Mouse (Mus musculus) heart, adult 2 months (tissue): Measurements from ENCODE around the gene Ube2l6. TPM values are rescaled to one million over a fixed set of nuclear protein-coding genes. Genes with fewer than 3 reads are reported as not detected.

Experiments used
- DNase-seq, 2 experiments: peaks; one replicate each; pipeline ENCODE4 v3.0.0; 2021
- H3K27ac ChIP-seq: fragments of 200-600 bp; 2 replicates; pipeline ENCODE4 v1.8.1; 2022
- H3K27me3 ChIP-seq: fragments of 200-500 bp; 2 replicates; pipeline ENCODE4 v1.6.1; 2012; ENCODE audit warnings: mild to moderate bottlenecking, low read length, inconsistent platforms, mixed read lengths; ENCODE audit not compliant: control insufficient read depth, insufficient read depth
- H3K36me3 ChIP-seq: fragments of 200-500 bp; 2 replicates; pipeline ENCODE4 v1.6.1; 2012; ENCODE audit warnings: low read length, inconsistent platforms; ENCODE audit not compliant: control insufficient read depth, insufficient read depth
- H3K4me1 ChIP-seq: fragments of 200-500 bp; 2 replicates; pipeline ENCODE4 v1.6.1; 2011; ENCODE audit warnings: low read length; ENCODE audit not compliant: control insufficient read depth, insufficient read depth
- H3K4me3 ChIP-seq: fragments of 200-600 bp; 2 replicates; pipeline ENCODE4 v1.8.1; 2022
- H3K79me2 ChIP-seq: fragments of 200-500 bp; replicated peaks from 2 replicates; pipeline ENCODE4 v1.6.1; 2012; ENCODE audit warnings: mild to moderate bottlenecking, inconsistent platforms, low read length, moderate library complexity, mixed read lengths; ENCODE audit not compliant: control insufficient read depth, insufficient read depth
- H3K9ac ChIP-seq: fragments of 200-500 bp; 2 replicates; pipeline ENCODE4 v1.6.1; 2012; ENCODE audit warnings: low read depth, mild to moderate bottlenecking, control low read depth, inconsistent platforms, low read length, mixed read lengths
- CTCF ChIP-seq: fragments of 200-600 bp; IDR thresholded peaks from 2 replicates; pipeline ENCODE4 v1.8.1; 2022; ENCODE audit warnings: antibody characterized with exemption, mild to moderate bottlenecking, moderate library complexity
- EP300 ChIP-seq: fragments of 200-500 bp; IDR thresholded peaks from 2 replicates; pipeline ENCODE4 v1.6.1; 2011; ENCODE audit warnings: low read depth, low read length, control low read depth; ENCODE audit not compliant: insufficient read depth
- POLR2A ChIP-seq: fragments of 200-500 bp; IDR thresholded peaks from 2 replicates; pipeline ENCODE4 v1.6.1; 2011; ENCODE audit warnings: mild to moderate bottlenecking, low read depth, low read length, control low read depth; ENCODE audit not compliant: insufficient read depth
- WGBS: fragments of 180-500 bp; shearing (Covaris S2); methylation state at CpG from one replicate; pipeline ENCODE4 v1.1.7; 2018; 5-methylcytosine and 5-hydroxymethylcytosine counted together
- intact Hi-C: fragments of 180-260 bp; cut with DNase I; formaldehyde crosslinking; loops from one replicate; pipeline ENCODE4 v1.15.1; 2025
- polyA plus RNA-seq: library from polyadenylated mRNA; depleted of rRNA; stranded (reverse); fragments of >200 nt; gene quantifications from 2 replicates; pipeline ENCODE4 v1.2.3, GENCODE M21; 2012
- total RNA-seq, 2 experiments: library from RNA; stranded (reverse); gene quantifications; 2 replicates each; pipeline ENCODE4 v1.2.3; 2021

Gene Ube2l6
- total and polyA plus RNA-seq, 3 experiments = 26.5 to 131 (median 109) TPM

DNA sequence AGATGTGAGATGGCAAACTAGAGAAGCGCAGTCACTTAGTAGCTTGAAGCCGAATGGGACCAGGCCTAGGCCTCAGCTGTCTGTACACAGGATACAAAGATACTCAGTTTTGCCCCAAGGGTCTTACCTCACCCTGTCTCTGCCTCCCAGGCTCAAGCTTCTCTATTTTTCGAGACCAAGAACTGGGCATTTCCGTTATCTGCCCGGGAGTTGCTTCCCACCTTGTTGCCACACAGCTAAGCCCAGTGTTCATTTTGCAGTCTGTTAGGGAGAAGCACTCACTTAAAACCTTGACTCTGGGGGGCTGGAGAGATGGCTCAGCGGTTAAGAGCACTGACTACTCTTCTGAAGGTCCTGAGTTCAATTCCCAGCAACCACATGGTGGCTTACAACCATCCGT is 5.3 kb downstream of the Ube2l6 start:
- no peaks in the 10 kb centered on the region for H3K79me2 ChIP-seq
- DNase-seq = no peak
- 96% methylated on average over 7 of the region's 7 CpGs for WGBS
- no peak overlapping the region for H3K4me3 ChIP-seq
- H3K9ac ChIP-seq = no peak overlapping the region
- TF ChIP-seq CTCF (no peak), POLR2A (no peak), EP300 (no peak)
- no peaks in the 10 kb centered on the region for H3K36me3 ChIP-seq
- no peaks in the 10 kb centered on the region for H3K4me1 ChIP-seq
- H3K27ac ChIP-seq = no peak overlapping the region
- no peaks in the 10 kb centered on the region for H3K27me3 ChIP-seq
- intact Hi-C loops = no loop called here

DNA sequence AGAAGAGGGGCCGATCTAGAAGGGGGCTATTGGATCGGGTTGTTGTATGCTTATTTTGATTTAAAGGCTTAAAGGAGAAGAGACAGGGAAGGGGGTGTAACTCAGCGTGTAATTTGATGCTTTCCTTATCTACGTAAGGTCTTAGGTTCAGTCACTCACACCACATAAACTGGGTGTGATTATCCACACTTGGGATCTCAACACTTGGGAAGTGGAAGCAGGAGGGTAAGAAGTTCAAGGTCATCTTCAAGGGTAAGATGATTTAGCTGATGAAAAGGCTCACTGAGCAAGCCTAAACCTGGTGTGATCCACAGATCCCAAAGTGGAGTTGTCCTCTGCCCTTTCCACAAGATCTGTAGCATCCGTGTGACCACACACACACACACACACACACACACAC is 7.9 kb downstream of the Ube2l6 start:
- DNase-seq = no peak
- WGBS = 70% methylated on average over 5 of the region's 5 CpGs
- H3K36me3 ChIP-seq = no peaks in the 10 kb centered on the region
- intact Hi-C loops = no loop called here
- H3K27me3 ChIP-seq = no peaks in the 10 kb centered on the region
- no peak overlapping the region for H3K9ac ChIP-seq
- H3K27ac ChIP-seq = no peak overlapping the region
- no peaks in the 10 kb centered on the region for H3K79me2 ChIP-seq
- no peak overlapping the region for H3K4me3 ChIP-seq
- no peak for TF ChIP-seq EP300
- no peak for TF ChIP-seq POLR2A
- TF ChIP-seq CTCF = no peak
- peaks cover 5% of the 10 kb centered on the region for H3K4me1 ChIP-seq

DNA sequence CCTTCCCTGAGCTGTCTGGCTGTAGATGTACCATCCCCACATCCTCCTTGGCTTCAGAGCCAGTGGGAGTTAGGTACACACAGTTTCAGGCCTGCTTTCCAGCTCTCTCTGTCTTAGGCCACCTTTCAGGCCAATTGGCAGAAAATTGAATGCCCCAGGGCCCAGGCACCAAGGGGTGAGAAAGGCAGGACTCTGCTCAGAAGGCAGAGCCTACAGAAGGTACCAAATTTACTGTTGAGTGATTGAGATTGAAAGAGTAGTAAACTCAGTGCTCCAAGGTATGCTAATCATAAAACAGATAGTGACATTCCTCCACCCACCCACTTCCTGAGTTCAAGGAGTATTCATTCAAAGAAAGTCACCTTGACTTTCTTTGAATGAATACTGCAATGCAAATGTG is 10.7 kb downstream of the Ube2l6 start:
- Histone ChIP-seq H3K27ac (no peak overlapping the region), H3K36me3 (no peaks in the 10 kb centered on the region), H3K9ac (no peak overlapping the region), H3K79me2 (no peaks in the 10 kb centered on the region), H3K4me1 (peaks cover 5% of the 10 kb centered on the region), H3K4me3 (no peak overlapping the region), H3K27me3 (no peaks in the 10 kb centered on the region)
- TF ChIP-seq EP300 = no peak
- intact Hi-C loops = no loop called here
- DNase-seq = no peak

DNA sequence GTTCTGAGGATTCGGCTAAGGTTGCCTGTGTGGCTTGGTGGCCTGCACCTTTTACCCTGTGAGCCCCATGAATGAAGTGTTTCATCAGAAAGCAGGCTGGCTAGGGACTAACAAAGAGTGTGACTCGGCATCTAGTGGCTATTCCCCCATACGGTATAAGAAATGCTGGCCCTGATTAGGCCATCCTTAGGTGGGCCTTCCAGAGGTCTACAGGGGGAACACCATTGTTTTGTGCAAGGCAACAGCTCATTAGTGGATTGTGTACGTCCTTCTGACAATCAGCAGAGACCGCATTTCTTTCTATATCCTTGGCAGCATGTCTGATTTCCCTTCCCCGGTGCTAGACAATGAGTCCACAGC is 11.9 kb downstream of the Ube2l6 start:
- intact Hi-C loops = no loop called here

DNA sequence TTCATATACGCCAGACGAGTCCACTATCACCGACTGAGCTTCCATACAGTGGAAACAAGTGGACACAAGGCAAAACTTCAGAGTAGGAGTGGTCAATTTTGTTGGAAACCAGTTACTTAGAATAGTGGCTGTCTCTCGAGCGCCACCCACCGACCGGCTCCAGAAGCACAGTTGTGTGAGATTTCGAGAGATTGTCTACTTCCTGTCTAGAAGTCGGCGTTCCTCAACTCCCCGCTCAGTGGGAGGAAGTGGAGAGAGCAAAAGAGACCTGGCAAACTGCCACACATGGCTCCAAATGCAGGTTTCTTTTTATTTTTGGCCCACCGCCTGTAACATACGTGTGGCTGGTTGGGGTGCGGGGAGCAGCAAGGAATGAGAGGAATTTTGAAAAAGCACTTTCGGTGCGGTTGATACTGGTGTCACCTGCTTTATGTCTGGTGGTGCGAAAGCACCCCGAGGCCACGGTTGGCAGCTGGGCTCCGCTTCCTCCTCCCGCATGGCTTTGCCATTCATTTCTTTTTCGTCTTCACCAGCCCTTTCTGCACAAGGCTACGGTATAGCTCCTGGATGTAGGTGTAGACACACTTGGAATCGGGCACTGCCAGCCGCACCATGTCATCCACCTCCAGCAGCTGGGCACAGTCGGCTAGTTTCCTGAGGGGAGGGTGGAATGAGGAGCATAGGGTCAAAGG is 12.4 kb downstream of the Ube2l6 start:
- peak; percentile 96 for TF ChIP-seq CTCF
- no peak for TF ChIP-seq EP300
- no peak for TF ChIP-seq POLR2A
- no peaks in the 10 kb centered on the region for H3K36me3 ChIP-seq
- H3K4me1 ChIP-seq = peaks cover 5% of the 10 kb centered on the region
- intact Hi-C loops = no loop called here
- DNase-seq = peak; percentile 86 to 89
- peak overlapping the region; percentile 47 for H3K27ac ChIP-seq
- 15% methylated on average over 26 of the region's 26 CpGs for WGBS
- no peaks in the 10 kb centered on the region for H3K27me3 ChIP-seq
- peak overlapping the region; percentile 38 for H3K4me3 ChIP-seq
- H3K9ac ChIP-seq = no peak overlapping the region
- no peaks in the 10 kb centered on the region for H3K79me2 ChIP-seq

More for the DNA sequence above, 11.9 kb downstream of the Ube2l6 start:
- no peak for TF ChIP-seq EP300
- Histone ChIP-seq H3K9ac (no peak overlapping the region), H3K4me3 (peak overlapping the region; percentile 38; the same call in 1 of the 2 replicates), H3K79me2 (no peaks in the 10 kb centered on the region), H3K4me1 (peaks cover 5% of the 10 kb centered on the region), H3K27ac (no peak overlapping the region), H3K36me3 (no peaks in the 10 kb centered on the region), H3K27me3 (no peaks in the 10 kb centered on the region)
- 60% methylated on average over 6 of the region's 6 CpGs for WGBS
- no peak for DNase-seq

DNA sequence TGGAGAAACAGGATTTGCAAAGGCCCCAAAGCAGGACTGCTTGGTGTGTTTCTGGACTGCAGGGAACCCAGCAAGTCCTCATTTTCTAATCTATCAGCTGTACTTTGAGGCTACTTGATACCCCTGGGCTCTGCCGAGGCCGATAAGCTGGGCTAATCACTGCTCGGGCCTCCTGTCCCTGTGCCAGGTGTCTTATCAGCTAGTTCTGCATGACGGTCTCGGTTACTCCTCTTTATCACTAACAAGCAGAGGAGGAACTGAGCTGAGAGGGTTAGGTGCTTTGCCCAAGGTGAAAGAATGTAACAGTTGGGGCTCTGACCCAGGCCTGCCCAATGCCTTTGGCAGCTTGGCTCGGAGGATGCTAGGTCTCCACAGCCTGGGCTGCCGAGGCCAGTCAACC is 13.3 kb downstream of the Ube2l6 start:
- no peak overlapping the region for H3K27ac ChIP-seq
- no peaks in the 10 kb centered on the region for H3K27me3 ChIP-seq
- H3K4me1 ChIP-seq = peaks cover 5% of the 10 kb centered on the region
- peak; percentile 31 to 56 for DNase-seq
- H3K9ac ChIP-seq = no peak overlapping the region
- no peak overlapping the region for H3K4me3 ChIP-seq
- 21% methylated on average over 7 of the region's 7 CpGs for WGBS
- TF ChIP-seq EP300 = no peak
- no peak for TF ChIP-seq CTCF
- no peak for TF ChIP-seq POLR2A
- H3K36me3 ChIP-seq = no peaks in the 10 kb centered on the region
- intact Hi-C loops = no loop called here
- H3K79me2 ChIP-seq = no peaks in the 10 kb centered on the region
